Mouse (Mus musculus): Measurements from ENCODE around the gene Pex5.

GRCm38 (mm10) chr6:124413770-124414149 lies 1.1 kb downstream of the Pex5 start:
- TF ChIP-seq POLR2A (IDR thresholded peaks at IDR 0.05; ENCODE audit: insufficient read depth, low read depth, low read length) (no peak), CTCF (IDR thresholded peaks at IDR 0.05; ENCODE audit: insufficient read depth, low read depth, low read length) (no peak)

Measured in olfactory bulb, adult 2 months (tissue).